Mouse (Mus musculus): Measurements from ENCODE around the gene Eml1.

GRCm38 (mm10) chr12:108449935-108450334, 79.2 kb downstream of the Eml1 start:
- TF ChIP-seq CTCF (conservative IDR thresholded peaks at IDR 0.05; ENCODE audit: low read length) (no peak), POU5F1 (IDR thresholded peaks at IDR 0.05; ENCODE audit: borderline replicate concordance, low read length) (no peak), NANOG (IDR thresholded peaks at IDR 0.05; ENCODE audit: borderline replicate concordance, low read length) (no peak)
